ENCODE assay signal across 9 mouse cellular contexts in genomic region chr2:90744285-90745052, GRCm38 (mm10). TPM values are rescaled to one million over a fixed set of nuclear protein-coding genes. Genes with fewer than 3 reads are reported as not detected.
DNase-seq lines count a peak whose midpoint lies in the region; ATAC-seq and TF ChIP-seq lines count a peak whose summit lies in the region.
"Had no signal": no experiment of that assay in that cellular context is flagged by ENCODE, and none has a peak within 500 bp of the region (broad histone marks: within the 10 kb centered on the region; RNA-seq: fewer than 3 reads in every experiment).

No protein-coding gene starts in this region.

- H3K4me1 ChIP-seq in ES-E14 (ENCODE audit: control insufficient read depth in 2 of 2, insufficient read depth in 2 of 2, low read length in 2 of 2, poor library complexity in 1 of 2), result peaks cover 4 to 6% of the 10 kb centered on the region in 2 experiments; a peak in 3 of 4 replicates
- H3K4me1 ChIP-seq in embryonic facial prominence, embryonic 14.5 days (ENCODE audit: control insufficient read depth, insufficient read depth, low read length), result peaks cover 14% of the 10 kb centered on the region; the same call in 1 of the 2 replicates
- peaks cover 14% of the 10 kb centered on the region for H3K4me1 ChIP-seq in hindbrain, embryonic 16.5 days (ENCODE audit: control insufficient read depth, insufficient read depth, low read depth, low read length)
- peaks cover 7% of the 10 kb centered on the region for H3K4me1 ChIP-seq in lung, embryonic 15.5 days

- peak overlapping the region; percentile 76 for H3K9ac ChIP-seq in ES-E14 (ENCODE audit: insufficient read depth, low read depth, low read length, poor library complexity, severe bottlenecking)
- peak overlapping the region; percentile 54 for H3K9ac ChIP-seq in embryonic facial prominence, embryonic 14.5 days (ENCODE audit: low read depth, low read length)
- peak overlapping the region; percentile 46 for H3K9ac ChIP-seq in hindbrain, embryonic 16.5 days (ENCODE audit: low read depth, low read length)
- H3K9ac ChIP-seq in lung, embryonic 15.5 days, result peak overlapping the region; percentile 27

- H3K9me3 ChIP-seq in ES-E14 (ENCODE audit: control insufficient read depth, insufficient read depth, low read depth, low read length), result no peaks in the 10 kb centered on the region
- H3K9me3 ChIP-seq in embryonic facial prominence, embryonic 14.5 days (ENCODE audit: control insufficient read depth, low read length), result no peaks in the 10 kb centered on the region
- H3K9me3 ChIP-seq in hindbrain, embryonic 16.5 days (ENCODE audit: control insufficient read depth, low read length), result no peaks in the 10 kb centered on the region
- no peaks in the 10 kb centered on the region for H3K9me3 ChIP-seq in lung, embryonic 15.5 days

- peaks cover 6% of the 10 kb centered on the region; the same call in 1 of the 2 replicates for H3K36me3 ChIP-seq in ES-E14 (ENCODE audit: control insufficient read depth, insufficient read depth, low read length, poor library complexity, severe bottlenecking)
- H3K36me3 ChIP-seq in embryonic facial prominence, embryonic 14.5 days (ENCODE audit: control insufficient read depth, insufficient read depth, low read length), result peaks cover 23% of the 10 kb centered on the region
- H3K36me3 ChIP-seq in hindbrain, embryonic 16.5 days (ENCODE audit: control insufficient read depth, insufficient read depth, low read length), result peaks cover 3% of the 10 kb centered on the region
- H3K36me3 ChIP-seq in lung, embryonic 15.5 days, result peaks cover 11% of the 10 kb centered on the region; the same call in 1 of the 2 replicates

- 74% methylated on average over 12 of the region's 12 CpGs for WGBS in embryonic facial prominence, embryonic 14.5 days
- 67% methylated on average over 12 of the region's 12 CpGs for WGBS in hindbrain, embryonic 16.5 days
- WGBS in lung, embryonic 15.5 days, result 54% methylated on average over 12 of the region's 12 CpGs

- ATAC-seq in embryonic facial prominence, embryonic 14.5 days (ENCODE audit: low read depth), result no peak
- ATAC-seq in hindbrain, embryonic 16.5 days, result peak; percentile 5
- ATAC-seq in lung, embryonic 15.5 days (ENCODE audit: borderline replicate concordance, extremely low read depth, low FRiP score, low TSS enrichment), result no peak

- peak overlapping the region; percentile 67 to 90 for H3K4me3 ChIP-seq in ES-E14 (ENCODE audit: insufficient read depth in 1 of 2, low read depth in 1 of 2, low read length in 2 of 2, poor library complexity in 1 of 2, severe bottlenecking in 1 of 2)
- H3K4me3 ChIP-seq in embryonic facial prominence, embryonic 14.5 days (ENCODE audit: low read depth, low read length), result peak overlapping the region; percentile 98
- H3K4me3 ChIP-seq in hindbrain, embryonic 16.5 days (ENCODE audit: low read length), result peak overlapping the region; percentile 99
- peak overlapping the region; percentile 84 for H3K4me3 ChIP-seq in lung, embryonic 15.5 days

- in situ Hi-C loops in ES-E14 (cut with MboI; ENCODE audit: low sequenced_read_pairs in 2 of 2, unreplicated experiment in 2 of 2), result no loop called here

- peak overlapping the region; percentile 58 for H3K4me2 ChIP-seq in embryonic facial prominence, embryonic 14.5 days (ENCODE audit: low read depth, low read length)
- H3K4me2 ChIP-seq in hindbrain, embryonic 16.5 days (ENCODE audit: low read length), result peak overlapping the region; percentile 60
- peak overlapping the region; percentile 56 for H3K4me2 ChIP-seq in lung, embryonic 15.5 days

- peak overlapping the region; percentile 66; the same call in 1 of the 2 replicates for H3K27ac ChIP-seq in ES-E14 (ENCODE audit: insufficient read depth, low read depth, low read length, poor library complexity, severe bottlenecking)
- H3K27ac ChIP-seq in embryonic facial prominence, embryonic 14.5 days (replicated peaks; ENCODE audit: low read depth, low read length), result peak overlapping the region; percentile 94
- H3K27ac ChIP-seq in hindbrain, embryonic 16.5 days (ENCODE audit: low read depth, low read length), result peak overlapping the region; percentile 85
- H3K27ac ChIP-seq in lung, embryonic 15.5 days, result peak overlapping the region; percentile 86

- H3K27me3 ChIP-seq in embryonic facial prominence, embryonic 14.5 days (replicated peaks; ENCODE audit: control insufficient read depth, insufficient read depth, low read length), result no peaks in the 10 kb centered on the region
- no peaks in the 10 kb centered on the region for H3K27me3 ChIP-seq in hindbrain, embryonic 16.5 days (replicated peaks; ENCODE audit: control insufficient read depth, insufficient read depth, low read length)
- no peaks in the 10 kb centered on the region for H3K27me3 ChIP-seq in lung, embryonic 15.5 days

- DNase-seq in adrenal gland, postnatal 10 days, result peak; percentile 29
- no peak for DNase-seq in adrenal gland, adult 2 months
- no peak for DNase-seq in ES-E14 (ENCODE audit: low read depth, low spot score)
- DNase-seq in embryonic facial prominence, embryonic 14.5 days (ENCODE audit: low spot score), result no peak
- peak; percentile 14 for DNase-seq in testis, postnatal 14 days (ENCODE audit: low spot score)
- no peak for DNase-seq in gastrocnemius, postnatal 10 days

TF ChIP-seq in ES-E14, 5 proteins besides CTCF, POLR2A, EP300 and RAD21:
- TF ChIP-seq ZC3H11A (IDR thresholded peaks at IDR 0.05; ENCODE audit: borderline replicate concordance, low read depth, low read length), result no peak
- no peak for TF ChIP-seq ZNF384 (IDR thresholded peaks at IDR 0.05; ENCODE audit: low read depth, low read length)
- TF ChIP-seq MAFK (IDR thresholded peaks at IDR 0.05; ENCODE audit: insufficient read depth, low read depth, low read length), result no peak
- no peak for TF ChIP-seq CHD2 (IDR thresholded peaks at IDR 0.05; ENCODE audit: low read depth, low read length)
- TF ChIP-seq HCFC1 (IDR thresholded peaks at IDR 0.05; ENCODE audit: borderline replicate concordance, insufficient read depth, low read length), result no peak

RNA-seq across cellular contexts. Expression of gene Fnbp4, which starts 0.7 kb away (rescaled TPM):
- total RNA-seq in adrenal gland, postnatal 10 days (2021), result 10 to 100 TPM; 42.4 to 75.4 TPM
- 10 to 100 TPM; 36.1 to 52.2 TPM for total RNA-seq in adrenal gland, adult 2 months (2021)
- 22.8 and 27.0 TPM in 2 replicates for polyA plus RNA-seq in adrenal gland, adult 2 months (2012; rRNA removed)
- 91.4 and 124 TPM in 2 replicates for total RNA-seq in ES-E14 (2012; rRNA removed)
- 60.9 and 71.9 TPM in 2 replicates for polyA plus RNA-seq in embryonic facial prominence, embryonic 14.5 days (2014; fragmentation: Nextera tagmentation; extraction: Ambion mirVana)
- 75.0 and 90.6 TPM in 2 replicates for polyA plus RNA-seq in hindbrain, embryonic 16.5 days (2015; fragmentation: Nextera tagmentation; extraction: Ambion mirVana)
- 77.6 and 89.0 TPM in 2 replicates for polyA plus RNA-seq in lung, embryonic 15.5 days (2015; fragmentation: Nextera tagmentation; extraction: Ambion mirVana)
- 10 to 100 TPM; 21.1 to 42.1 TPM for total RNA-seq in gastrocnemius, postnatal 10 days (2021)

RNA-seq across cellular contexts. Expression of gene Agbl2, which starts 38.1 kb away (rescaled TPM):
- 1 to 10 TPM in 1 of 2 experiments, under 1 TPM in 1; 0.72 to 1.4 TPM for total RNA-seq in adrenal gland, postnatal 10 days (2021)
- 1 to 10 TPM; 1.1 to 1.3 TPM for total RNA-seq in adrenal gland, adult 2 months (2021)
- polyA plus RNA-seq in adrenal gland, adult 2 months (2012; rRNA removed), result 0.51 and 0.58 TPM in 2 replicates
- 0.16 and 0.27 TPM in 2 replicates for total RNA-seq in ES-E14 (2012; rRNA removed)
- 1.7 and 2.8 TPM in 2 replicates for polyA plus RNA-seq in embryonic facial prominence, embryonic 14.5 days (2014; fragmentation: Nextera tagmentation; extraction: Ambion mirVana)
- polyA plus RNA-seq in hindbrain, embryonic 16.5 days (2015; fragmentation: Nextera tagmentation; extraction: Ambion mirVana), result 0.69 and 1.1 TPM in 2 replicates
- 1.2 and 1.5 TPM in 2 replicates for polyA plus RNA-seq in lung, embryonic 15.5 days (2015; fragmentation: Nextera tagmentation; extraction: Ambion mirVana)
- under 1 TPM; 0.43 to 0.85 TPM for total RNA-seq in gastrocnemius, postnatal 10 days (2021)
- total RNA-seq: hematopoietic stem cell, adult 5-6 weeks had no signal

Comparison
In these comparisons a context has a peak if more than half of its experiments do, and no peak if none do; other contexts are left out.
1. DNase-seq: peak in adrenal gland, postnatal 10 days (single experiment) and testis, postnatal 14 days (single experiment); none in adrenal gland, adult 2 months (single experiment), ES-E14 (single experiment), embryonic facial prominence, embryonic 14.5 days (single experiment) and gastrocnemius, postnatal 10 days (single experiment).
2. Peak in every context shown above with its lines, with median percentiles within 50 percentile points of each other: H3K27ac ChIP-seq, H3K4me3 ChIP-seq, H3K9ac ChIP-seq and H3K4me2 ChIP-seq.